8 mouse cellular contexts compared by ENCODE assay signal in genomic region chr9:13297122-13297667, GRCm38 (mm10). TPM values are rescaled to one million over a fixed set of nuclear protein-coding genes. Genes with fewer than 3 reads are reported as not detected.
DNase-seq lines count a peak whose midpoint lies in the region; ATAC-seq and TF ChIP-seq lines count a peak whose summit lies in the region.

No protein-coding gene starts in this region.

- WGBS in heart, adult 2 months = 1% methylated on average over 12 of the region's 12 CpGs
- WGBS in intestine, embryonic 16.5 days = under 1% methylated on average over 12 of the region's 12 CpGs
- WGBS in neural tube, embryonic 11.5 days = under 1% methylated on average over 12 of the region's 12 CpGs

- H3K4me2 ChIP-seq in CH12.LX (ENCODE audit: insufficient read depth, low read depth, poor library complexity, severe bottlenecking) = peak overlapping the region; percentile 97
- peak overlapping the region; percentile 94 for H3K4me2 ChIP-seq in intestine, embryonic 16.5 days (ENCODE audit: low read depth, low read length)
- H3K4me2 ChIP-seq in neural tube, embryonic 11.5 days (ENCODE audit: low read depth) = peak overlapping the region; percentile 97

- no peak for TF ChIP-seq RAD21 in CH12.LX (IDR thresholded peaks at IDR 0.05; ENCODE audit: low read depth, low read length)

- peak overlapping the region; percentile 78 for H3K9ac ChIP-seq in heart, adult 2 months (ENCODE audit: low read depth, low read length)
- peak overlapping the region; percentile 91 for H3K9ac ChIP-seq in CH12.LX (ENCODE audit: insufficient read depth, low read depth)
- H3K9ac ChIP-seq in intestine, embryonic 16.5 days (ENCODE audit: low read depth, low read length) = peak overlapping the region; percentile 72
- peak overlapping the region; percentile 77 for H3K9ac ChIP-seq in neural tube, embryonic 11.5 days (ENCODE audit: low read length)

- no peaks in the 10 kb centered on the region for H3K79me2 ChIP-seq in heart, adult 2 months (replicated peaks; ENCODE audit: control insufficient read depth, insufficient read depth, low read length)
- peaks cover 35% of the 10 kb centered on the region for H3K79me2 ChIP-seq in CH12.LX (replicated peaks; ENCODE audit: control insufficient read depth, extremely low read depth, insufficient read depth, poor library complexity, severe bottlenecking)

- no peaks in the 10 kb centered on the region for H3K9me3 ChIP-seq in CH12.LX (replicated peaks; ENCODE audit: low read length)
- no peaks in the 10 kb centered on the region for H3K9me3 ChIP-seq in intestine, embryonic 16.5 days (ENCODE audit: control insufficient read depth, low read length)
- no peaks in the 10 kb centered on the region for H3K9me3 ChIP-seq in neural tube, embryonic 11.5 days (ENCODE audit: control insufficient read depth, low read length)

- peak; percentile 8; the same call in 1 of the 2 replicates for ATAC-seq in intestine, embryonic 16.5 days
- no peak for ATAC-seq in neural tube, embryonic 11.5 days (ENCODE audit: insufficient read depth, low FRiP score, low TSS enrichment)

- peaks cover 18% of the 10 kb centered on the region for H3K4me1 ChIP-seq in heart, adult 2 months (ENCODE audit: control insufficient read depth, insufficient read depth, low read length)
- H3K4me1 ChIP-seq in CH12.LX (ENCODE audit: control insufficient read depth in 1 of 2, insufficient read depth in 2 of 2) = peaks cover 2 to 41% of the 10 kb centered on the region in 2 experiments; a peak in 3 of 4 replicates
- H3K4me1 ChIP-seq in embryonic fibroblast, embryonic 13.5 days (ENCODE audit: control insufficient read depth, insufficient read depth, low read length) = peaks cover 13% of the 10 kb centered on the region
- peaks cover 23% of the 10 kb centered on the region for H3K4me1 ChIP-seq in intestine, embryonic 16.5 days (ENCODE audit: control insufficient read depth, insufficient read depth, low read length)
- H3K4me1 ChIP-seq in neural tube, embryonic 11.5 days (ENCODE audit: control insufficient read depth, insufficient read depth, low read length) = peaks cover 36% of the 10 kb centered on the region

- peak overlapping the region; percentile 87 for H3K27ac ChIP-seq in heart, adult 2 months
- H3K27ac ChIP-seq in CH12.LX (ENCODE audit: insufficient read depth, low read depth) = no peak overlapping the region; the same call in 1 of the 2 replicates
- peak overlapping the region; percentile 63 for H3K27ac ChIP-seq in embryonic fibroblast, embryonic 13.5 days (ENCODE audit: insufficient read depth, low read length)
- H3K27ac ChIP-seq in intestine, embryonic 16.5 days (ENCODE audit: low read length) = peak overlapping the region; percentile 14
- peak overlapping the region; percentile 76 for H3K27ac ChIP-seq in neural tube, embryonic 11.5 days (ENCODE audit: low read depth, low read length)

- peaks cover 9% of the 10 kb centered on the region for H3K36me3 ChIP-seq in heart, adult 2 months (ENCODE audit: control insufficient read depth, insufficient read depth, low read length)
- H3K36me3 ChIP-seq in CH12.LX (replicated peaks in 1 of 2; ENCODE audit: control insufficient read depth in 1 of 2, insufficient read depth in 1 of 2, low read length in 1 of 2) = no peaks in the 10 kb centered on the region
- no peaks in the 10 kb centered on the region for H3K36me3 ChIP-seq in intestine, embryonic 16.5 days (ENCODE audit: control insufficient read depth, insufficient read depth, low read length)
- H3K36me3 ChIP-seq in neural tube, embryonic 11.5 days (ENCODE audit: control insufficient read depth, insufficient read depth, low read length) = no peaks in the 10 kb centered on the region

- dilution Hi-C loops in CH12.LX (cut with MboI; ENCODE audit: extremely low pct_ligation_motif_present, extremely low pct_unique_long_range_greater_than_20kb, low sequenced_read_pairs) = no loop called here

- TF ChIP-seq CTCF in heart, adult 2 months (IDR thresholded peaks at IDR 0.05) = no peak
- TF ChIP-seq CTCF in CH12.LX (conservative IDR thresholded peaks at IDR 0.05 in 1 of 2, IDR thresholded peaks at IDR 0.05 in 1 of 2; ENCODE audit: low read depth in 2 of 2, low read length in 2 of 2) = no peak
- no peak for TF ChIP-seq CTCF in embryonic fibroblast, embryonic 13.5 days (IDR thresholded peaks at IDR 0.05; ENCODE audit: borderline replicate concordance, insufficient read depth, low read length)

- peak; percentile 31 to 50 for DNase-seq in heart, adult 2 months
- no peak for DNase-seq in heart, postnatal 25 days (ENCODE audit: low spot score)
- DNase-seq in CH12.LX (ENCODE audit: extremely low read depth) = no peak
- no peak for DNase-seq in neural tube, embryonic 11.5 days (ENCODE audit: low spot score)
- DNase-seq in urinary bladder, postnatal 4 days (ENCODE audit: low spot score in 2 of 2) = no peak
- no peak for DNase-seq in left cerebral cortex, postnatal 36 days (ENCODE audit: low spot score in 2 of 2)

- TF ChIP-seq POLR2A in heart, adult 2 months (IDR thresholded peaks at IDR 0.05; ENCODE audit: insufficient read depth, low read depth, low read length) = no peak
- TF ChIP-seq POLR2A in CH12.LX (IDR thresholded peaks at IDR 0.05; ENCODE audit: low read depth, low read length) = no peak
- TF ChIP-seq POLR2A in embryonic fibroblast, embryonic 13.5 days (IDR thresholded peaks at IDR 0.05; ENCODE audit: low read depth, low read length) = no peak

- no peak for TF ChIP-seq EP300 in heart, adult 2 months (IDR thresholded peaks at IDR 0.05; ENCODE audit: insufficient read depth, low read depth, low read length)
- 0 out of 2 replicates have a peak, but pooled peaks have one; percentile 4 for TF ChIP-seq EP300 in CH12.LX (IDR thresholded peaks at IDR 0.05; ENCODE audit: low read length)

- no peaks in the 10 kb centered on the region for H3K27me3 ChIP-seq in heart, adult 2 months (ENCODE audit: control insufficient read depth, insufficient read depth, low read length)
- H3K27me3 ChIP-seq in CH12.LX (replicated peaks) = no peaks in the 10 kb centered on the region
- H3K27me3 ChIP-seq in intestine, embryonic 16.5 days (replicated peaks; ENCODE audit: control insufficient read depth, insufficient read depth, low read length) = no peaks in the 10 kb centered on the region
- H3K27me3 ChIP-seq in neural tube, embryonic 11.5 days (ENCODE audit: control insufficient read depth, insufficient read depth, low read length) = no peaks in the 10 kb centered on the region

- intact Hi-C loops in heart, adult 2 months (cut with DNase I) = loop anchor here (2.0 to 5.0 kb wide), 7 partner anchors 52 to 530 kb away; partner anchors contain the start of genes Cep57, Fam76b and Jrkl
- intact Hi-C loops in heart, postnatal 25 days (cut with DNase I) = loop anchor here (5.0 kb wide), 5 partner anchors 50 to 420 kb away; partner anchors contain the start of genes Ccdc82 and Jrkl
- intact Hi-C loops in left cerebral cortex, postnatal 36 days (cut with DNase I) = loop anchor here (2.0 kb wide), 2 partner anchors 50 to 356 kb away; partner anchors contain the start of gene Ccdc82

- H3K4me3 ChIP-seq in heart, adult 2 months = peak overlapping the region; percentile 77
- peak overlapping the region; percentile 64 to 89 (median 77) for H3K4me3 ChIP-seq in CH12.LX (replicated peaks in 1 of 3; ENCODE audit: low read depth in 2 of 3, low read length in 2 of 3, poor library complexity in 1 of 3)
- peak overlapping the region; percentile 97 for H3K4me3 ChIP-seq in embryonic fibroblast, embryonic 13.5 days (ENCODE audit: insufficient read depth, low read length)
- peak overlapping the region; percentile 59 for H3K4me3 ChIP-seq in intestine, embryonic 16.5 days (ENCODE audit: low read length)
- peak overlapping the region; percentile 65 for H3K4me3 ChIP-seq in neural tube, embryonic 11.5 days (ENCODE audit: low read depth, low read length)

- in situ Hi-C loops in CH12.LX (cut with MboI; ENCODE audit: low pct_ligation_motif_present, low pct_unique_long_range_greater_than_20kb, low sequenced_read_pairs) = no loop called here

TF ChIP-seq in CH12.LX, 34 proteins besides CTCF, POLR2A, EP300 and RAD21 (continues in another document):
- TF ChIP-seq NRF1 (IDR thresholded peaks at IDR 0.05; ENCODE audit: low read depth, low read length) = 0 out of 2 replicates have a peak, but pooled peaks have one; percentile 8

RNA-seq across cellular contexts. Expression of gene Maml2, which starts 0.6 kb away (rescaled TPM):
- 1 to 10 TPM; 5.7 to 6.5 TPM for total RNA-seq in heart, adult 2 months (2021)
- polyA plus RNA-seq in heart, adult 2 months (2012; rRNA removed) = 4.8 and 6.2 TPM in 2 replicates
- 1 to 10 TPM; 5.0 to 6.4 TPM for total RNA-seq in heart, postnatal 25 days (2021)
- 4.6 and 5.9 TPM in 2 replicates for total RNA-seq in CH12.LX (2012; rRNA removed)
- 4.3 and 5.9 TPM in 2 replicates for total RNA-seq in CH12.LX (2014; rRNA removed)
- polyA plus RNA-seq in CH12.LX (2012; ENCODE audit: insufficient read length, low read depth) = 5.6 and 9.1 TPM in 2 replicates
- polyA plus RNA-seq in embryonic fibroblast, embryonic 13.5 days (2011; ENCODE audit: insufficient read length, low read depth, missing spikeins) = 23.1 and 27.9 TPM in 2 replicates
- 5.0 TPM in 2 replicates for polyA plus RNA-seq in intestine, embryonic 16.5 days (2015; fragmentation: Nextera tagmentation; extraction: Ambion mirVana)
- 12.8 and 14.1 TPM in 2 replicates for polyA plus RNA-seq in neural tube, embryonic 11.5 days (2014; fragmentation: Nextera tagmentation; extraction: Ambion mirVana)
- total RNA-seq in left cerebral cortex, postnatal 36 days (2021) = 1 to 10 TPM; 6.2 to 7.1 TPM

RNA-seq across cellular contexts. Expression of gene Ccdc82, which starts 50.4 kb away (rescaled TPM):
- 1 to 10 TPM; 8.5 to 9.3 TPM for total RNA-seq in heart, adult 2 months (2021)
- 4.6 and 7.9 TPM in 2 replicates for polyA plus RNA-seq in heart, adult 2 months (2012; rRNA removed)
- 1 to 10 TPM; 6.7 to 8.0 TPM for total RNA-seq in heart, postnatal 25 days (2021)
- total RNA-seq in CH12.LX (2012; rRNA removed) = 8.1 and 9.5 TPM in 2 replicates
- total RNA-seq in CH12.LX (2014; rRNA removed) = 11.3 and 14.2 TPM in 2 replicates
- 11.9 and 12.6 TPM in 2 replicates for polyA plus RNA-seq in CH12.LX (2012; ENCODE audit: insufficient read length, low read depth)
- polyA plus RNA-seq in embryonic fibroblast, embryonic 13.5 days (2011; ENCODE audit: insufficient read length, low read depth, missing spikeins) = 17.9 and 21.4 TPM in 2 replicates
- polyA plus RNA-seq in intestine, embryonic 16.5 days (2015; fragmentation: Nextera tagmentation; extraction: Ambion mirVana) = 7.1 and 7.5 TPM in 2 replicates
- polyA plus RNA-seq in neural tube, embryonic 11.5 days (2014; fragmentation: Nextera tagmentation; extraction: Ambion mirVana) = 12.9 and 13.4 TPM in 2 replicates
- total RNA-seq in left cerebral cortex, postnatal 36 days (2021) = 10 to 100 TPM; 13.2 to 18.1 TPM

RNA-seq across cellular contexts. Expression of gene Jrkl, which starts 51.6 kb away (rescaled TPM):
- total RNA-seq in heart, adult 2 months (2021) = 1 to 10 TPM; 5.3 to 5.7 TPM
- polyA plus RNA-seq in heart, adult 2 months (2012; rRNA removed) = 0.80 and 1.9 TPM in 2 replicates
- 1 to 10 TPM; 6.5 to 7.0 TPM for total RNA-seq in heart, postnatal 25 days (2021)
- total RNA-seq in CH12.LX (2012; rRNA removed) (2.3 and 2.4 TPM in 2 replicates), CH12.LX (2014; rRNA removed) (3.7 and 4.2 TPM in 2 replicates)
- 2.5 and 3.1 TPM in 2 replicates for polyA plus RNA-seq in CH12.LX (2012; ENCODE audit: insufficient read length, low read depth)
- polyA plus RNA-seq in embryonic fibroblast, embryonic 13.5 days (2011; ENCODE audit: insufficient read length, low read depth, missing spikeins) = 11.1 and 13.2 TPM in 2 replicates
- polyA plus RNA-seq in intestine, embryonic 16.5 days (2015; fragmentation: Nextera tagmentation; extraction: Ambion mirVana) = 6.2 and 6.8 TPM in 2 replicates
- polyA plus RNA-seq in neural tube, embryonic 11.5 days (2014; fragmentation: Nextera tagmentation; extraction: Ambion mirVana) = 8.9 and 9.4 TPM in 2 replicates
- 1 to 10 TPM; 7.6 to 9.8 TPM for total RNA-seq in left cerebral cortex, postnatal 36 days (2021)

Comparison
In these comparisons a context has a peak if more than half of its experiments do, and no peak if none do; other contexts are left out.
1. DNase-seq: peak in heart, adult 2 months (2 of 2); none in heart, postnatal 25 days (single experiment), CH12.LX (single experiment), neural tube, embryonic 11.5 days (single experiment), urinary bladder, postnatal 4 days (0 of 2) and left cerebral cortex, postnatal 36 days (0 of 2).
2. Peak in every context shown above with its lines, with median percentiles within 50 percentile points of each other: H3K4me3 ChIP-seq, H3K9ac ChIP-seq and H3K4me2 ChIP-seq.